Mouse (Mus musculus) liver, adult 2 months (tissue): ENCODE results near the gene Atat1. TPM values are rescaled to one million over a fixed set of nuclear protein-coding genes. Genes with fewer than 3 reads are reported as not detected.

Source experiments
- DNase-seq: peaks from one replicate; pipeline ENCODE4 v3.0.0-alpha.2; 2011; ENCODE audit warnings: low read depth, low spot score; ENCODE audit errors: extremely low read depth
- H3K27ac ChIP-seq: fragments of 200-500 bp; replicated peaks from 2 replicates; pipeline ENCODE4 v1.5.1; 2012; ENCODE audit warnings: low read depth, mild to moderate bottlenecking, control low read depth, inconsistent platforms, low read length; ENCODE audit not compliant: insufficient read depth
- H3K27me3 ChIP-seq: fragments of 200-500 bp; 2 replicates; pipeline ENCODE4 v1.6.1; 2012; ENCODE audit warnings: mild to moderate bottlenecking, moderate library complexity, low read length, inconsistent platforms; ENCODE audit not compliant: control insufficient read depth, insufficient read depth
- H3K36me3 ChIP-seq: fragments of 200-500 bp; 2 replicates; pipeline ENCODE4 v1.6.1; 2012; ENCODE audit warnings: low read length, inconsistent platforms; ENCODE audit not compliant: control insufficient read depth, insufficient read depth
- H3K4me1 ChIP-seq: fragments of 200-500 bp; 2 replicates; pipeline ENCODE4 v1.6.1; 2011; ENCODE audit warnings: low read length; ENCODE audit not compliant: control insufficient read depth, insufficient read depth
- H3K4me3 ChIP-seq: fragments of 200-500 bp; 2 replicates; pipeline ENCODE4 v1.5.1; 2011; ENCODE audit warnings: low read depth, mild to moderate bottlenecking, control low read depth, low read length, moderate library complexity; ENCODE audit not compliant: insufficient read depth
- H3K79me2 ChIP-seq: fragments of 200-500 bp; 2 replicates; pipeline ENCODE4 v1.6.1; 2012; ENCODE audit warnings: inconsistent platforms, mild to moderate bottlenecking, low read length, moderate library complexity; ENCODE audit not compliant: control insufficient read depth, insufficient read depth
- H3K9ac ChIP-seq: fragments of 200-500 bp; 2 replicates; pipeline ENCODE4 v1.6.1; 2012; ENCODE audit warnings: low read depth, mild to moderate bottlenecking, control low read depth, inconsistent platforms, low read length
- CTCF ChIP-seq: fragments of 200-500 bp; IDR thresholded peaks from 2 replicates; pipeline ENCODE4 v1.5.1; 2011; ENCODE audit warnings: low read depth, low read length, control low read depth
- POLR2A ChIP-seq: fragments of 200-500 bp; IDR thresholded peaks from 2 replicates; pipeline ENCODE4 v1.6.1; 2011; ENCODE audit warnings: low read length, control low read depth; ENCODE audit not compliant: insufficient read depth; ENCODE audit errors: extremely low read depth
- WGBS: fragments of 180-500 bp; shearing (Covaris S2); methylation state at CpG from one replicate; pipeline ENCODE4 v1.1.7; 2018; 5-methylcytosine and 5-hydroxymethylcytosine counted together
- polyA plus RNA-seq: library from polyadenylated mRNA; depleted of rRNA; stranded (reverse); fragments of >200 nt; gene quantifications from 2 replicates; pipeline ENCODE4 v1.2.3, GENCODE M21; 2012
- total RNA-seq: library from RNA; depleted of rRNA; stranded (reverse); fragments of >200 nt; gene quantifications from 2 replicates; pipeline ENCODE4 v1.2.3, GENCODE M21; 2014

Atat1 gene
- total and polyA plus RNA-seq, 2 experiments: 12.1 to 47.5 TPM

DNA sequence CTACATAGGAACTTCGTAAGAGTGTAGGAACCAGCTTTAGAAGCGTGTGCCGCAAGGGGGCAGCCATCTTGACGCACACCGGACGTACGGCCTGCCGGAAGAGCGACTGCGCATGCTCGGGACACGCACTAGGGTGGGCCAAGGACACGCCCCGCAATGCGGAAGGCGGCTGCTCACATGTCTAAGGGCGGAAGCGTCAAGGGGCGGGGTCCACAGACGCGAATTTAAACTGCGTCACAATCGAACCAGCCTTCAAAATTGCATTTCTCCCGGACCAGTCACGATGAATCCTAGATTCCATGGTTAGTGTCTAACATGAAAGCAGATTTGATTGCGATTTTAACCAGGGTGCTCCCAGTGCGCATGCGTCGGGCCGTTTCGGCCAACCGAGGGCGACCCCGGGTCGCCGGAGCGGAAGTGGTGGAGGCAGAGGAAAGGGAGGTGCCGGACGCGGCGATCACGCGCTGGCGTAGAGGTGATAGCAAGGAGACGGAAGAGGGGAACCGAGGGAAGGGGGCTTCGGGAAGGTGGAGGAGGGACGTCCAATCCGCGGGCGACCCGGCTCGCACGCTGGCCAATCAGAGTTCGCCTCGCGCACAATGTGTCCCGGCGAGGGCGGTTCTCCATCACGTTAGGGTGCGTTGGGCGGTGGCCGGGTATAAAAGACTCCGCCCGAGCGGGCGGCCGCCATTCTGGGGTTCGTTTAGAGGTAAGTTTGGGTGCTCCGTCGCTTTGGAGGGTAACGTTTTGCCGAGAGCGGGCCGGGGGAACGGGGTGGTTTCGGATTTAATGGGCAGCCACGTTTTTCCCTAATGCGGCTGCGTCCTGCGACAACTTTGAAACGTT, 6.6 kb upstream of the Atat1 start, which contains the start of the genes Mrps18b and Ppp1r10:
Mrps18b (minus strand) TSS at position 93 of the 846 bp plus-strand sequence.
Ppp1r10 (plus strand) TSS at position 138 of the 846 bp plus-strand sequence.
- peak within 1 kb of the TSS; percentile 95 for H3K4me3 ChIP-seq
- H3K27ac ChIP-seq: peak within 1 kb of the TSS; percentile 98
- H3K79me2 ChIP-seq: peaks cover 10% of the 10 kb centered on the region
- peak; percentile 95 for DNase-seq
- under 1% methylated on average over 83 of the region's 83 CpGs for WGBS
- peaks cover 18% of the 10 kb centered on the region for H3K36me3 ChIP-seq
- H3K27me3 ChIP-seq: no peaks in the 10 kb centered on the region
- peak; percentile 45 for TF ChIP-seq CTCF
- peak; percentile 98 for TF ChIP-seq POLR2A
- H3K4me1 ChIP-seq: peaks cover 10% of the 10 kb centered on the region; the same call in 1 of the 2 replicates
- H3K9ac ChIP-seq: peak within 1 kb of the TSS; percentile 96

DNA sequence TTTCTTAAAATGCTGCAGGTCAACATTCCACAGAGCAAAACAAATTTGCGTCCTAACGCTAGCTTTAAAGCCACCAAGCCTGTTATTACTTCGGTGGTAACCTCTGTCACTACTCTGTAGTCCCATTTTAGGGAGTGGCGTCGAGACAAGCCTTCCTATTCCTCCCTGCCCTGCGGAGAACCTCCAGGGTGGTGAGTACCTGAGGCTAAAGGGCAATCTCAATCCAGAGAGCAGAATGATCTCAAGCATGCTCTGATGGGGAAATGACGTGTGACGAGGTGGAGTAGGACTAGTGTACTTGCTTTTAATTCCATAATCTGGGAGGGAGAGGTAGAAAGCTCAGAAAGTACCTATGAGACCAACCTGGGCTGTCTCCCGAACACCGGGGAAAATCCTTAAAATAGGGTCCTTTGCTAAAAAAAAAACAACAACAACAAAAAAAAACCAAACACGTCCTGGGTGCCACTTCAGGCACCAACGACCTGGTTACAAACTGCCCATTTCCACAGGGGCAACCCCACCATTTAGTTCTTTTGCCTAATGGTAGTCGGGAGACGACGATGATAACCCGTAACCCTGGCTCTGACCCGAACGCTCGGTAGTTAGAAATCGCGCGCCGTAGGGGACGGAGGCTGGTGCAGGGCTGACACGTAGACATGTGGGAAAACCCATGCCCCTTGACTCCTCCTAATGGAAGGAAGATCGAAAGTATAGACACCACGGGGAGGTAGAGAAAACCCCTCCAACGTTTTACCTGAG, 5.8 kb upstream of the Atat1 start:
- Histone ChIP-seq H3K79me2 (peaks cover 10% of the 10 kb centered on the region), H3K36me3 (peaks cover 21% of the 10 kb centered on the region), H3K4me3 (peak overlapping the region; percentile 68), H3K4me1 (peaks cover 10% of the 10 kb centered on the region; the same call in 1 of the 2 replicates), H3K9ac (peak overlapping the region; percentile 72), H3K27ac (peak overlapping the region; percentile 59), H3K27me3 (no peaks in the 10 kb centered on the region)
- WGBS: 0% methylated on average over 28 of the region's 28 CpGs
- peak; percentile 82 for DNase-seq
- no peak for TF ChIP-seq CTCF

DNA sequence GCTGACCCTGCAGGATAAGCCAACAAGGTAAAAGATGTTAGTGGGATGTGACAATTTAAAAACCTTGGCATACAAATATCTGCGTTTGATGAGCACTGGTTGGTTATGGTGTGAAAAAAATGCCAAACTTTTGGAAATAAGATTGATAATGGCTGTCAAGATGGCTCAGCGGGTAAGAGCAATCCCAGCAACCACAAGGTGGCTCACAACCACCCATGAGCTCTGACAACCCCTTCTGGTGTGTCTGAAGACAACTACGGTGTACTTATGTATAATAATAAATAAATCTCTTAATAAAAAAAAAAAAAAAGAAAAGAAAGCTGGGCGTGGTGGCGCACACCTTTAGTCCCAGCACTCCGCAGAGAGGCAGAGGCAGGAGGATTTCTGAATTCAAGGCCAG, 5.1 kb upstream of the Atat1 start:
- DNase-seq: no peak
- 77% methylated on average over 6 of the region's 6 CpGs for WGBS
- Histone ChIP-seq H3K27me3 (no peaks in the 10 kb centered on the region), H3K4me1 (peaks cover 10% of the 10 kb centered on the region), H3K4me3 (no peak overlapping the region; the same call in 1 of the 2 replicates), H3K79me2 (peaks cover 10% of the 10 kb centered on the region), H3K27ac (peak overlapping the region; percentile 59; the same call in 1 of the 2 replicates), H3K36me3 (peaks cover 21% of the 10 kb centered on the region), H3K9ac (no peak overlapping the region)
- TF ChIP-seq CTCF (no peak), POLR2A (no peak)

DNA sequence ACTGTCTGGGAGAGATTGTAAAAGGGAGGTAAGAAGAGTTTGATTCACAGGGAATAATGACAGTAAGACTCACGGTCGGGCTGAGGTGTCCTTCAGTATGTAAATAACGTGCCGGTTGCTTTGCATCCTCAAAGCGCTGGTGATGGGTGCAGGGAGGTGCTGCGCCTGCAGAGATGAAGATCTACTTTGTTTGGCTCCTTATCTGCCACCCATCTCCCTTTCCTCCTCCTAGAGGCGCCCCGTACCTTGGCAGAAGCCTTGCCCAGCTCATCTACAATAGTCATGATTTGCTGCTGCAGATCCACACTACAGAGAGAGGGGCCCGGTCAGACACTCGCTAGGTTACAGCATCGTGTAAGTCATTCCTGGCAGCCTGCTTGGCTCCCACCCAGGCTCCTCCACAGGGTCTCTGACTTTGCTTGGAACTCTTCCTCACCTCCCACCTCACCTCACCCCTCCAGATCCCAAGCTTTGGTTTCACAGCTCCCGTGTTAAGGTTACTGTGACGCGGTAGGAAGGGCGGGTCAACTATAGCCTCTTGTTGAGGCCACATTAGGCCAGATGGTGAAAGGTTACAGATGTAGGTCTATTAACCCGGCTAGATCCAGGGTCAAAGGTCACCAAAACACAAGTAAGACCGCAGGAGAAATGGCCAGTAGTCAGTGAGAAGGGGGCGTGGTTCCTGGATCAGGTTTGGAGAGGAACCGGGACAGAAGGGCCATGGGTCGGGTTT, 523 bp downstream of the Atat1 start:
- WGBS: 9% methylated on average over 20 of the region's 20 CpGs
- Histone ChIP-seq H3K4me3 (peak overlapping the region; percentile 52), H3K79me2 (peaks cover 5% of the 10 kb centered on the region), H3K4me1 (peaks cover 4% of the 10 kb centered on the region), H3K27me3 (no peaks in the 10 kb centered on the region), H3K36me3 (peaks cover 18% of the 10 kb centered on the region), H3K9ac (peak overlapping the region; percentile 51), H3K27ac (peak overlapping the region; percentile 84)
- DNase-seq: peak; percentile 97
- TF ChIP-seq POLR2A (no peak), CTCF (no peak)

DNA sequence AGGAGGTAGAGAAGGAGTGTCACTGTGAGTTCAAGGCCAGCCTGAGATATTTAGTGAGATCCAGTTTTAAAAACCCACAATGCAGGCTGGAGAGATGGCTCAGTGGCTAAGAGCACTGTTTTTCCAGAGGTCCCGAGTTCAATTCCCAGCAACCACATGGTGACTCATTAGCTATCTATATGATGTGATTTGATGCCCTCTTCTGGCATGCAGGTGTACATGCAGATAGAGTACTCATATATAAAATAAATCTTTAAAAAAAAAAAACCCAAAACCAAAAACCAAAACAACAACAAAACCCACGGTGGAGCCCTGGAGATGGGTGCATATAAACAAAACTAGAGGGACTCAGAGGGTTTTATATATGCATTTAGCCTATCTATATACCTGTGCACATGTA, 2.3 kb downstream of the Atat1 start:
- WGBS: 73% methylated on average over 2 of the region's 2 CpGs
- H3K36me3 ChIP-seq: peaks cover 10% of the 10 kb centered on the region
- no peak overlapping the region for H3K9ac ChIP-seq
- no peaks in the 10 kb centered on the region for H3K79me2 ChIP-seq
- no peak overlapping the region for H3K4me3 ChIP-seq
- H3K27me3 ChIP-seq: no peaks in the 10 kb centered on the region
- peaks cover 4% of the 10 kb centered on the region for H3K4me1 ChIP-seq
- DNase-seq: no peak
- H3K27ac ChIP-seq: no peak overlapping the region
- TF ChIP-seq CTCF (0 out of 2 replicates have a peak, but pooled peaks have one; percentile 4), POLR2A (no peak)
